Mouse (Mus musculus) heart, adult 2 months (tissue): ENCODE data around the gene Syce3.

Source experiments
- CTCF ChIP-seq: fragments of 200-600 bp; IDR thresholded peaks from 2 replicates; pipeline ENCODE4 v1.8.1; 2022; ENCODE audit warnings: antibody characterized with exemption, mild to moderate bottlenecking, moderate library complexity
- EP300 ChIP-seq: fragments of 200-500 bp; IDR thresholded peaks from 2 replicates; pipeline ENCODE4 v1.6.1; 2011; ENCODE audit warnings: low read depth, low read length, control low read depth; ENCODE audit not compliant: insufficient read depth
- POLR2A ChIP-seq: fragments of 200-500 bp; IDR thresholded peaks from 2 replicates; pipeline ENCODE4 v1.6.1; 2011; ENCODE audit warnings: mild to moderate bottlenecking, low read depth, low read length, control low read depth; ENCODE audit not compliant: insufficient read depth

- TF ChIP-seq EP300 (no peak), CTCF (no peak), POLR2A (no peak)
These were observed 5.3 kb downstream of the Syce3 start for GRCm38 (mm10) chr15:89404831-89405623.
